Mouse (Mus musculus) thymus, postnatal 4 days (tissue): ENCODE data around the gene Spdl1.
"Not testable (repeated sequence)": the region's sequence is repeated elsewhere in the genome, so short reads cannot be mapped to it uniquely, and the experiment has no call there.

Experiments
- DNase-seq: peaks from one replicate; pipeline ENCODE4 v3.0.0; 2021

The Spdl1 gene

GRCm38 (mm10) chr11:34833318-34834086 lies at the start of gene Spdl1:
Gene Spdl1 (minus strand): TSS chr11:34833641.
- DNase-seq: peak; percentile 98

DNA sequence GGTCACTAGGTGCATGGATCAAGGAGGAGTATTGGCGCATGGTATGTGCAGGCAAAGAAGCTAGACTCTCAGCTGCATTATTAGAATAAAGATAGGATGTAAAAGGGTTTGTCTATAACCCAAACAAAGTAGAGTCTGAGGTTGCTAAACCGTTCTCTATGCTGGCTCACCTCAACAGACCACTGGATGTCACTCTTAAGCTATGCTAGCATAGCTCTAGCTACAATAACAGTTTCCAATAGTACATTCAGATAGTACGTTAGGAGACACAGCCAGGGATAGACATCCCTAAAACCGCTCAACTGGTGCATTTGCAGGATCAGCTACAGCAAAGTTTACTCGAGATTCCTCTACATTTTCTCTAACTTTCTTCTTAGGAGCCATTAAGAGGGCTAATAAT lies 48.1 kb upstream of the Spdl1 start:
- no peak for DNase-seq

GRCm38 (mm10) chr11:34879678-34880077 lies 46.2 kb upstream of the Spdl1 start:
- DNase-seq: no peak

- no peak for DNase-seq
Measured at GRCm38 (mm10) chr11:34873861-34874260, 40.4 kb upstream of the Spdl1 start.

DNA sequence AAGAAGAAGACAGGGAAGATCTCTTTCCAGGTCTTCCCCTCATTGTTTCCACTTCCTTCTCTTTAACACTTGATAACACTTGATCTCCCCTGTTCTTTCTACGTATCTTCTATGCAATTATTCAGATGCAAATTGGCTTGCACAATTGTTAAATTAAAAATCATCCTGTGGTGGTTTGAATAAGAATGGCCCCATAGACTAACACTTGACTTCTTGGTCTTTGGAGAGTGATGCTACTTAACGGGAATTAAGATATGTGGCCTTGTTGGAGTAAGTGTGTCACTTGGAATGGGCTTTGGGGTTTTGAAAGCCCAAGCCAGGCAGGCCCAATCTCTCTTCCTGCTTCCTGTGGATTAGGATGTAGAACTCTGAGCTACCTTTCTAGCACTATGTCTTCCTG lies 39.0 kb upstream of the Spdl1 start:
- no peak for DNase-seq

DNA sequence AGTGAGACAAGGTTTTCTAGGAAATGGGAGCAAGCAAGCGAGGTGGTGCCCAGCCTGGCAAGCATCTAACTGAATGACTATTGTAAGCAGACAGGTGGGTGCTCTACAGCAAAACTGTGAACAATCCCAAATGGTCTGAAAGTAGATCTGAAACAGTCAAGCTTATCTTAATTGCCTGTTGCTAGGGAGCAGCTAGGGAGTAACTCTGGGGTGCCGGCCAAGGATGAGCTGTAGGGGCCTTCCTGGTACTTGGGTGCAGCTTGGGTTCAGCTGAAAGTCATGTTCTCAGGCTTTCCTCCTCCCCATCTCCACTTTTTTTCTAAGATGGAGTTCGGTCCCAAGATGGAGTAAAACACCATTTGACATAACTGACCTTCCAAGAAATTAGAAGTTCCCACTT lies 38.5 kb upstream of the Spdl1 start:
- no peak for DNase-seq

DNA sequence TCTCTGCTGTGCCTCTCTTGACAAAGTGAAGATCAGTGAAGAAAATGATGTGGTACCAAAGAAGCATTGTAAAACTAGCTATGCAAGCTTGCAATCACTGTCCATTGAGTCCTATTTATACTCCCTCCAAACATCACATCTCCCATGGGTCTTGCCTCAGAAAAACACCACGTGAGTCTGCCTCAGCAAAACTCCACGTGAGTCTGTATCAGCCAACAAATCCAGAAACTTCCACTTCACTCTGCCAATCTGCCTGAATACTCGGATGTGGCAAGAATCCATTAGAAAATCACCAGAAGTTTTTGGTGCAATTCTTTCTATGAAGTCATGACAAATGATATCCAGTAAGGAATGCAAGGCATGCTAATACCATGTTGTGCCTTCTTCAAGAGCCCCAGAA lies 38.0 kb upstream of the Spdl1 start:
- no peak for DNase-seq

GRCm38 (mm10) chr11:34868626-34869025 lies 35.2 kb upstream of the Spdl1 start:
- peak; percentile 34 for DNase-seq

- no peak for DNase-seq
Measured at GRCm38 (mm10) chr11:34865741-34866270, 32.4 kb upstream of the Spdl1 start.

- DNase-seq: no peak
Measured at GRCm38 (mm10) chr11:34865181-34865580, 31.7 kb upstream of the Spdl1 start.

DNA sequence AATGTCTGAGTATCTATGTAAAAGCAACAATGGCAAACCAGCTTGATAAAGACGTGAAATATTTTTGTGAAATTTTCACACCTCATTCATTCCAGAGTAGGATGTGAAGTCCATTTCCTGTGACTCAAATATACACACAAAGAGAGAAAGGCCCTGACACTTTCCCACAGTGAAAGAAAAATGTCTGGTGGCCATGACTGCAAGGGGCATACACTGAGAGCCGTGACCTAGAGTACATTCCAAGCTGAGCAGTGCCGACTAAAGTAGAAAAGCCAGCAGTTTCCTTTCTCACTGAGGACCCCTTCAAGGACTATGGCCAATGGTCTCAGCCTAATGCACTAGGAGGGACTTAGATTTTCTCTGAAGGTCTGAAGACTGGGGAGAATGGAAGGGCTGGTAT lies 23.2 kb upstream of the Spdl1 start:
- DNase-seq: no peak

DNA sequence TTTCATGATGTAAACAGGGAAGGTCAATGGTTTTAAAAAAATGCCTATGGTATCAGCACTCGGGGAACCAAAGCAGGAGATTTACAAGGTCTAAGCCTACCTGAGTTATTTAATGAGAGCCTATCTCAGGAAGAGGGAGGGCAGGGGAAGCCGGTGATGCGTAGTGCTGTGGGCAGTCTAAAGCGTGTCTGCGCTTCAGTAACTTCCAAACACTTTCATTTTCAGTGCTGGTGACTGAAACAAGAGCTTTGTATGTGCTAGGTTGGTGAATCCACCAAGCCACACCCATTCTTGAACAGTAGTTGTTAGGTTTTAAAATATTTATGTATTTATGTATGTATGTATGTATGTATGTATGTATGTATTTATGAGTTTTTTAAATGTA lies 12.8 kb upstream of the Spdl1 start:
- no peak for DNase-seq

GRCm38 (mm10) chr11:34845567-34846267 lies 12.3 kb upstream of the Spdl1 start:
- DNase-seq: no peak

DNA sequence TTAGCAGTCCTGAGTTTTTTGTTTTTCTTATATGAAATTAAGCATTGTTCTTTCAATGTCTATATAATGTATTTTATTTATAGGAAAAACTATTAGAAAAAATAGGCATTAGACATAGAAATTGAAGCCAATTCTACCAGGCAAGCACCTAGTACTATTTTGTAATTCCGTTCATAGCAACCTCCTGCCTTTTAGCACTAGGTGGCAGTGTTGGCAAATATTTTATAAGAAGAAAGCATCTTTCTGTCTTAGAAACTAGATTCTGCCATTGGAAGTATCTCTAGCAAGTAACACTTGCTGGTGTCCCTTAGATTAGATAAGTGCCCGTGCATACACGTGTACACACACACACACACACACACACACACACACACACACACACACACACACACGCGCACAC lies 10.1 kb upstream of the Spdl1 start:
- DNase-seq: no peak

GRCm38 (mm10) chr11:34840283-34840682 lies 6.8 kb upstream of the Spdl1 start:
- DNase-seq: no peak

DNA sequence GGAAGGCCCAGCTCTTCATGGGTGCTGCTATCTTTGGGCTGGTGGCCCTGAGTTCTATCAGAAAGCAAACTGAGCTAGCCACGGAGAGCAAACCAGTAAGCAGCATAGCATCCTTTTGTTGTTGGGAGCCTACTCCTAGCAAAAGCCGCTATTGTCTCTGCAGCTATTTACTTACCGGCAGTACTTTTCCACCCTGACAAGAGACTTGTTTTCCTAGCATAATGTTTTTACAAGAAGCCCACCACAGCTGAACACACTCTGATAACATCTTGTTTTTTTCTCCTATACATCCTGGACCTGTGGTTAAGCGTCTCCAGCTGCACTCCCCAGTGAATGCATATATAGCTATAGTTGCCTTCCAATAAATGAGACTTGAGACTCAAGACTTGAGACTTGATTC lies 5.6 kb upstream of the Spdl1 start:
- DNase-seq: peak; percentile 52

GRCm38 (mm10) chr11:34836272-34836671 lies 2.8 kb upstream of the Spdl1 start:
- DNase-seq: no peak

DNA sequence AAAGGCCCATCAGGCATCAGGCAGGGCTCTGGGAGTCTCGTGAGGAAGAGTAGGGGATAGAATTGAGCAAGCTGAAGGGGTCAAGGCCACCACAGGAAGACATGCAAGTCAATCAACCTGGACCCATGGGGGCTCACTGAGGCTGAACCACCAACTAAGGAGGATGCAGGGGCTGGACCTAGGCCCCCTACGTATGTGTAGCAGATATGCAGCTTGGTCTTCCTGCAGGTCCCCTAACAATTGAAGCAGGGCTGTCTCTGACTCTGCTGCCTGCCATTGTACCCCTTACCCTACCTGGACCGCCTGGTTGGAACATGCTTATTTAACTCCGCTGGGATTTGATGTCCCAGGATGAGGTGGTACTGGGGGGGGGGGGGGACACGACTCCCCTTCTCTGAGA lies 763 bp downstream of the Spdl1 start:
- DNase-seq: no peak

GRCm38 (mm10) chr11:34827803-34828202 lies 5.6 kb downstream of the Spdl1 start:
- no peak for DNase-seq

- no peak for DNase-seq
Measured at GRCm38 (mm10) chr11:34826940-34827339, 6.5 kb downstream of the Spdl1 start.

DNA sequence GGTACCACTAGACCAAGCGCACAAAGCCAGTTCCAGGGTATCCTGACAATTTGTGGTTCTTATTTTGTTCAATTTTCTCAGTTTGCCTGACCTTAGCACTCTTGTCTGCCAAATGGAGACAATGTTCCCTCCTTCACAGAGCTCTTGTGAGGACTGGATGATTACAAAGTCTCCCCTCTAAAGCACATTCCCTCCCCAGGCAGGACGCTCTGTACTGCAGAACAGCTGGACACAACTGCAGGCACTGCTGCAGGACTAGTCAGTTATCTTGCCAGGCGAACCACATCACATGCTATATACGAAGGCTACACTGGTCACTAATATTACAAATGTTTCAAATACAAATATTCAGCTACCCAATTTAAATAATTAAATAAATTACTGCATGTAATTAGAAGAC lies 8.7 kb downstream of the Spdl1 start:
- no peak for DNase-seq

DNA sequence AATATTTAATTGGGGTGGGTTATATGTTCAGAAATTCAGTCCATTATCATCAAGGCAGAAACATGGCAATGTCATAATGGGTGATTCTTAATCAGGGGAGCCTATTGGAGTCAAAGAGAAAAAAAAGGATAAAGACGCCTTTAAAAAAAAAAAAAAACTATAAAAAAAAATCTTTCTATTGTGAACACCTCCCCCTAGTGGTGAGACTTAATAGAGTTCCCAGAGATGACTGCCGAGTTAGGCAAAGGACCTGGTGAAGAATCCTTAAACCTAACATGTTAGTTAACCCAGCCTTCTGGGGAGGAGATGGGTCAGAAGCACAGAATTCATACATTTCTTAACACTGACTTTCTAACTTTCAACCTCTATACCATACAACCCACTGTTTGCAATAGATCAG lies 18.7 kb downstream of the Spdl1 start:
- DNase-seq: no peak

GRCm38 (mm10) chr11:34814319-34814718 lies 19.1 kb downstream of the Spdl1 start:
- no peak for DNase-seq

GRCm38 (mm10) chr11:34805026-34805425 lies 28.4 kb downstream of the Spdl1 start:
- DNase-seq: not testable (repeated sequence)
